Mouse (Mus musculus) stomach, postnatal 0 days (tissue): ENCODE measurements around the gene Ppef2.

Experiments used
- CTCF ChIP-seq: IDR thresholded peaks from 2 replicates; pipeline ENCODE4 v1.5.1; 2016; ENCODE audit warnings: antibody characterized with exemption, low read depth, mild to moderate bottlenecking, moderate library complexity
- EP300 ChIP-seq: optimal IDR thresholded peaks from 2 replicates; pipeline ENCODE3; 2016; ENCODE audit warnings: antibody characterized with exemption

- TF ChIP-seq EP300 (no peak), CTCF (no peak)
Measured at GRCm38 (mm10) chr5:92206121-92206520, 50.0 kb downstream of the Ppef2 start.
